In the genomic region with DNA sequence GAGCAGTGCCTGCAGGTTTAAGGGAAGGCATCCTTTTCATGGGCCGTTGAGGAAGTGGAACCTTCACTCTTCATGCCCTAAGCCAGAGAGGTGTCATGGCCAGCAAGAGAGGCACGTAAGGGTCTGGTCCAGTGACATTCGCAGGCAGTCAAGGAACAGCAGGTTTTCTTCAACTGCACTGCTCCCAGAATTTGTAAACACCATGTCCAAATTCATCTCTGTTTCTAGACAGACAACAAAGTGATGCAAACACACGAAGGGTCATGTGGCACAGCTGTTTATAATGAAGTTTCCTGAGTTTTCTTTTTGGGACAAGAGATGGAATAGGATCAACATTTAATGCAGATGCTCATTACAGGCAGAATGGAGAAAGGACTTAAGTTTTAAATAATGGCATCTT, we compare ENCODE assay signal across 21 mouse cellular contexts.
A peak's percentile ranks its signal among the peaks of the same experiment; 100 is the strongest.
DNase-seq lines count a peak whose midpoint lies in the region; ATAC-seq and TF ChIP-seq lines count a peak whose summit lies in the region.
"Had no signal": no experiment of that assay in that cellular context is flagged by ENCODE, and none has a peak within 500 bp of the region (broad histone marks: within the 10 kb centered on the region; RNA-seq: fewer than 3 reads in every experiment).

No protein-coding gene starts in this region.

- H3K4me1 ChIP-seq in kidney, embryonic 15.5 days: peaks cover 9% of the 10 kb centered on the region; the same call in 1 of the 2 replicates
- H3K4me1 ChIP-seq in intestine, embryonic 16.5 days (ENCODE audit: control insufficient read depth, insufficient read depth, low read length): no peaks in the 10 kb centered on the region
- peaks cover 14% of the 10 kb centered on the region for H3K4me1 ChIP-seq in lung, embryonic 16.5 days (replicated peaks; ENCODE audit: control insufficient read depth, insufficient read depth, low read length)
- no peaks in the 10 kb centered on the region for H3K4me1 ChIP-seq in small intestine, adult 2 months (ENCODE audit: control insufficient read depth, insufficient read depth, insufficient read length, low read length)
- peaks cover 11% of the 10 kb centered on the region for H3K4me1 ChIP-seq in forebrain, embryonic 15.5 days
- H3K4me1 ChIP-seq: liver, embryonic 13.5 days; megakaryocyte, embryonic 14.5 days had no signal

- DNase-seq in kidney, adult 9 months: no peak
- DNase-seq in heart, adult 8-10 months (ENCODE audit: low spot score): no peak
- DNase-seq in right cerebral cortex, postnatal 36 days (ENCODE audit: low spot score in 2 of 2): no peak
- DNase-seq: cerebellum, adult 11 months; forebrain, postnatal 0 days; gastrocnemius, adult 2 months; layer of hippocampus, adult 9-11 months; liver, embryonic 13.5 days; midbrain, embryonic 14.5 days; spleen, adult 18-20 months; thymus, postnatal 14 days had no signal

- no peak for ATAC-seq in kidney, embryonic 15.5 days (replicated peaks; ENCODE audit: low FRiP score)
- peak; percentile 61; the same call in 1 of the 2 replicates for ATAC-seq in intestine, embryonic 16.5 days
- peak; percentile 83 for ATAC-seq in lung, embryonic 16.5 days (ENCODE audit: low read depth)
- no peak for ATAC-seq in forebrain, embryonic 15.5 days (replicated peaks)
- ATAC-seq: forebrain, postnatal 0 days had no signal

- WGBS in kidney, embryonic 15.5 days: 58% methylated on average over 4 of the region's 4 CpGs
- WGBS in intestine, embryonic 16.5 days: 41% methylated on average over 4 of the region's 4 CpGs
- WGBS in lung, embryonic 16.5 days: 33% methylated on average over 4 of the region's 4 CpGs
- whole genome bisulfite sequencing in small intestine, adult 2 months: 57% methylated on average over 4 of the region's 4 CpGs
- WGBS in forebrain, embryonic 15.5 days: 75% methylated on average over 4 of the region's 4 CpGs

- TF ChIP-seq POLR2A in small intestine, adult 2 months (IDR thresholded peaks at IDR 0.05; ENCODE audit: low read depth, low read length): no peak

- TF ChIP-seq CTCF in small intestine, adult 2 months (IDR thresholded peaks at IDR 0.05; ENCODE audit: extremely low read depth, insufficient read length, insufficient replicate concordance, low read depth, low read length): no peak

- no peaks in the 10 kb centered on the region for H3K27me3 ChIP-seq in kidney, embryonic 15.5 days
- H3K27me3 ChIP-seq in intestine, embryonic 16.5 days (replicated peaks; ENCODE audit: control insufficient read depth, insufficient read depth, low read length): no peaks in the 10 kb centered on the region
- H3K27me3 ChIP-seq in lung, embryonic 16.5 days (ENCODE audit: control insufficient read depth, insufficient read depth, low read depth, low read length): no peaks in the 10 kb centered on the region
- H3K27me3 ChIP-seq in small intestine, adult 2 months (ENCODE audit: control insufficient read depth, insufficient read depth, low read length): no peaks in the 10 kb centered on the region
- H3K27me3 ChIP-seq in forebrain, embryonic 15.5 days: no peaks in the 10 kb centered on the region
- H3K27me3 ChIP-seq: CH12.LX; embryonic facial prominence, embryonic 13.5 days; hindbrain, embryonic 15.5 days; liver, embryonic 13.5 days had no signal

- no peaks in the 10 kb centered on the region for H3K9me3 ChIP-seq in kidney, embryonic 15.5 days (replicated peaks)
- H3K9me3 ChIP-seq in intestine, embryonic 16.5 days (ENCODE audit: control insufficient read depth, low read length): no peaks in the 10 kb centered on the region
- H3K9me3 ChIP-seq in lung, embryonic 16.5 days (ENCODE audit: control insufficient read depth, low read length): no peaks in the 10 kb centered on the region
- H3K9me3 ChIP-seq in forebrain, embryonic 15.5 days: no peaks in the 10 kb centered on the region
- H3K9me3 ChIP-seq: embryonic facial prominence, embryonic 13.5 days; hindbrain, embryonic 15.5 days; liver, embryonic 13.5 days; megakaryocyte, embryonic 14.5 days had no signal

- no peak overlapping the region for H3K9ac ChIP-seq in kidney, embryonic 15.5 days
- H3K9ac ChIP-seq in intestine, embryonic 16.5 days (ENCODE audit: low read depth, low read length): no peak overlapping the region
- H3K9ac ChIP-seq in lung, embryonic 16.5 days (ENCODE audit: low read length): no peak overlapping the region
- H3K9ac ChIP-seq in forebrain, embryonic 15.5 days (replicated peaks): no peak overlapping the region
- H3K9ac ChIP-seq: embryonic facial prominence, embryonic 13.5 days; forebrain, postnatal 0 days; hindbrain, embryonic 15.5 days; liver, embryonic 13.5 days had no signal

- no peak overlapping the region for H3K4me2 ChIP-seq in kidney, embryonic 15.5 days
- no peak overlapping the region for H3K4me2 ChIP-seq in intestine, embryonic 16.5 days (ENCODE audit: low read depth, low read length)
- no peak overlapping the region for H3K4me2 ChIP-seq in lung, embryonic 16.5 days (ENCODE audit: low read depth, low read length)
- H3K4me2 ChIP-seq in forebrain, embryonic 15.5 days (replicated peaks): no peak overlapping the region
- H3K4me2 ChIP-seq: embryonic facial prominence, embryonic 13.5 days; heart, embryonic 11.5 days; hindbrain, embryonic 15.5 days; liver, embryonic 13.5 days had no signal

- H3K36me3 ChIP-seq in kidney, embryonic 15.5 days: no peaks in the 10 kb centered on the region
- no peaks in the 10 kb centered on the region for H3K36me3 ChIP-seq in intestine, embryonic 16.5 days (ENCODE audit: control insufficient read depth, insufficient read depth, low read length)
- no peaks in the 10 kb centered on the region for H3K36me3 ChIP-seq in lung, embryonic 16.5 days (ENCODE audit: control insufficient read depth, insufficient read depth, low read length)
- no peaks in the 10 kb centered on the region for H3K36me3 ChIP-seq in small intestine, adult 2 months (ENCODE audit: control insufficient read depth, insufficient read depth, low read length)
- H3K36me3 ChIP-seq in forebrain, embryonic 15.5 days: no peaks in the 10 kb centered on the region
- H3K36me3 ChIP-seq: embryonic facial prominence, embryonic 13.5 days; hindbrain, embryonic 15.5 days; liver, embryonic 13.5 days had no signal

- peak overlapping the region; percentile 64 for H3K27ac ChIP-seq in kidney, embryonic 15.5 days
- H3K27ac ChIP-seq in intestine, embryonic 16.5 days (ENCODE audit: low read length): peak overlapping the region; percentile 67
- H3K27ac ChIP-seq in lung, embryonic 16.5 days (ENCODE audit: low read length): peak overlapping the region; percentile 88
- peak overlapping the region; percentile 64 for H3K27ac ChIP-seq in small intestine, adult 2 months (ENCODE audit: insufficient read depth, low read depth, low read length)
- no peak overlapping the region for H3K27ac ChIP-seq in forebrain, embryonic 15.5 days (replicated peaks)
- H3K27ac ChIP-seq: embryonic facial prominence, embryonic 13.5 days; gastrocnemius, adult 2 months; hindbrain, embryonic 15.5 days; liver, embryonic 13.5 days had no signal

- H3K4me3 ChIP-seq in kidney, embryonic 15.5 days (replicated peaks): no peak overlapping the region
- H3K4me3 ChIP-seq in intestine, embryonic 16.5 days (ENCODE audit: low read length): no peak overlapping the region
- no peak overlapping the region for H3K4me3 ChIP-seq in lung, embryonic 16.5 days (ENCODE audit: low read length)
- H3K4me3 ChIP-seq in small intestine, adult 2 months (ENCODE audit: low read depth, low read length): no peak overlapping the region
- H3K4me3 ChIP-seq in forebrain, embryonic 15.5 days: no peak overlapping the region
- H3K4me3 ChIP-seq: embryonic facial prominence, embryonic 13.5 days; gastrocnemius, adult 2 months; hindbrain, embryonic 15.5 days; liver, embryonic 13.5 days; megakaryocyte, embryonic 14.5 days had no signal

Comparison
In these comparisons a context has a peak if more than half of its experiments do, and no peak if none do; other contexts are left out.
1. ATAC-seq: peak in intestine, embryonic 16.5 days (single experiment) and lung, embryonic 16.5 days (single experiment); none in kidney, embryonic 15.5 days (single experiment) and forebrain, embryonic 15.5 days (single experiment).